Mouse (Mus musculus) kidney, adult 11 months (tissue): ENCODE data around the gene Pecam1.
"Not testable (repeated sequence)": the region's sequence is repeated elsewhere in the genome, so short reads cannot be mapped to it uniquely, and the experiment has no call there.

Source experiments
- DNase-seq: peaks from one replicate; pipeline ENCODE4 v3.0.0; 2022

The Pecam1 gene

GRCm38 (mm10) chr11:106665328-106665727 lies 85.1 kb downstream of the Pecam1 start:
- DNase-seq, result no peak

GRCm38 (mm10) chr11:106664691-106665090 lies 85.7 kb downstream of the Pecam1 start:
- no peak for DNase-seq

- no peak for DNase-seq
Measured at GRCm38 (mm10) chr11:106663838-106664237, 86.6 kb downstream of the Pecam1 start.

GRCm38 (mm10) chr11:106662634-106663407 lies 87.6 kb downstream of the Pecam1 start:
- DNase-seq, result no peak

- DNase-seq, result no peak
Measured at GRCm38 (mm10) chr11:106660453-106661081, 89.9 kb downstream of the Pecam1 start.

GRCm38 (mm10) chr11:106659598-106660295 lies 90.7 kb downstream of the Pecam1 start:
- DNase-seq, result peak; percentile 73

GRCm38 (mm10) chr11:106658051-106658880 lies 92.2 kb downstream of the Pecam1 start:
- peak; percentile 67 for DNase-seq

- not testable (repeated sequence) for DNase-seq
Measured at GRCm38 (mm10) chr11:106656896-106657498, 93.4 kb downstream of the Pecam1 start.

GRCm38 (mm10) chr11:106648347-106648746 lies 102.1 kb downstream of the Pecam1 start:
- peak; percentile 44 for DNase-seq

- no peak for DNase-seq
Measured at GRCm38 (mm10) chr11:106642966-106643637, 107.3 kb downstream of the Pecam1 start.

- no peak for DNase-seq
Measured at GRCm38 (mm10) chr11:106641580-106641979, 108.8 kb downstream of the Pecam1 start.

GRCm38 (mm10) chr11:106640059-106640458 lies 110.4 kb downstream of the Pecam1 start:
- DNase-seq, result no peak

- DNase-seq, result no peak
Measured at GRCm38 (mm10) chr11:106639356-106639692, 111.1 kb downstream of the Pecam1 start.

- DNase-seq, result no peak
Measured at GRCm38 (mm10) chr11:106638551-106639355, 111.7 kb downstream of the Pecam1 start.

GRCm38 (mm10) chr11:106637754-106638153 lies 112.7 kb downstream of the Pecam1 start:
- no peak for DNase-seq

GRCm38 (mm10) chr11:106635946-106636345 lies 114.5 kb downstream of the Pecam1 start:
- no peak for DNase-seq

- DNase-seq, result not testable (repeated sequence)
Measured at GRCm38 (mm10) chr11:106634175-106634574, 116.3 kb downstream of the Pecam1 start.

- no peak for DNase-seq
Measured at GRCm38 (mm10) chr11:106633456-106633855, 117.0 kb downstream of the Pecam1 start.

GRCm38 (mm10) chr11:106627692-106628091 lies 122.7 kb downstream of the Pecam1 start:
- DNase-seq, result peak; percentile 40

- DNase-seq, result no peak
Measured at GRCm38 (mm10) chr11:106625577-106625976, 124.9 kb downstream of the Pecam1 start.

- DNase-seq, result no peak
Measured at GRCm38 (mm10) chr11:106623629-106624028, 126.8 kb downstream of the Pecam1 start.
